Mouse (Mus musculus) 3134 (cell line): ENCODE results near the gene Ccdc141.
"Not testable (repeated sequence)": the region's sequence is repeated elsewhere in the genome, so short reads cannot be mapped to it uniquely, and the experiment has no call there.

ENCODE experiments used
- DNase-seq: peaks from one replicate; pipeline ENCODE4 v3.0.0-alpha.2; 2011; ENCODE audit warnings: low spot score; ENCODE audit not compliant: insufficient read length; ENCODE audit errors: extremely low read depth

The Ccdc141 gene

DNA sequence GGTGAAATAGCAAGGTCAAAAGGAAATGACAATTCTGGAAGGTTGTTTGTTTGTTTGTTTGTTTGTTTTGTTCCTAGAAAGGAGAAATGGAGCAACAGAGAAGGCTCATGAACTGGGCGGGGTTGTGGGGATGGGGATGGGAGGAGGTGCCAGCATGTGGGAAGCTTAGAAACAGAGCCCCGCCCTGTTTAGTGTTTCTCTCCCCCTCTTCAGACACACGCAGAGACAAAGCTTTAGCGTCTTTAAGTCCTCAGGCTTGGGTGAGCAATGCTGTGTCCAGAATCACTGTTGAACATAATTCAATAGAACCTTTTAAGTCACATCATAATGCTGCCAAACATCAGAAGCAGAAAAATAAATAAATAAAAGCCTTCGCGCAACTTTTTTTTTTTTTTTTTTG lies 96.1 kb downstream of the Ccdc141 start:
- DNase-seq, result no peak

DNA sequence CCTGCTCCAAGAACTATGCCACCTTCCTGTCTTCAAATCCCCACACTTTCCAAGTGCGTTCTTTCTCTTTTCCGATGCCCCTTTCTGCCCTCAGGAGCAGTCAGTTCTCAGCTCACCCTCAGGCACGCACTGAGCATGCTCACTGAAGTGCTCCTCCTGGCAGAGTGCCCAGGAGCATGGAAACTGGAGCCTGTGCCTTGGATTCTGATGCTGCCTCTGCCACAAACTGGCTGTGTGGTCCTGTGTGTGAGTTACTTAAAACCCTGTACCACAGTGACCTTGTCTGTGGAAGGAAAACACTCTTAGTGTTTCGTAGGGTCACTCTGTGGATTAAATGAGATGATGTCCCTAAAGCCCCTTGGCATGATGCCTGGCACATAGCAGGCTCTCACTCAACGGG lies 96.5 kb downstream of the Ccdc141 start:
- DNase-seq, result peak; percentile 11

DNA sequence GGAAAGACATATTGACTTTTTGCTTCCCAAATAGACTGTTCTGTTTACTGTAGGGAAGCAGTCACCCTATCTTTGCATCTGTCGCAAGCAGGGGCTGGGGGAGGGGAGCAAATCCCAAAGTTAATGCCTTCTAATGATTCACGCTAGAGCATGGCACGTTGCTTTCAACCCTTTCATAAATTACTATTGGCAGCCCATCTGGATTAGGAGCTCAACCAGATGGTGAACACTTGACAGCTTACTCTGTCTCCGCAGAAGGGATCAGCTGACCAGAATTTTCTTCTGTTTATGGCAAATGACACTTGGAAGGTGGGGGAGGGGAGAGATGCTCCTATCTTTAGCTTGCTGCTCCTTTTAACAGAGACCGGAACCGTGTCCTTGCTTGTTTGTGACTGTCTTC lies 105.1 kb downstream of the Ccdc141 start:
- DNase-seq, result no peak

DNA sequence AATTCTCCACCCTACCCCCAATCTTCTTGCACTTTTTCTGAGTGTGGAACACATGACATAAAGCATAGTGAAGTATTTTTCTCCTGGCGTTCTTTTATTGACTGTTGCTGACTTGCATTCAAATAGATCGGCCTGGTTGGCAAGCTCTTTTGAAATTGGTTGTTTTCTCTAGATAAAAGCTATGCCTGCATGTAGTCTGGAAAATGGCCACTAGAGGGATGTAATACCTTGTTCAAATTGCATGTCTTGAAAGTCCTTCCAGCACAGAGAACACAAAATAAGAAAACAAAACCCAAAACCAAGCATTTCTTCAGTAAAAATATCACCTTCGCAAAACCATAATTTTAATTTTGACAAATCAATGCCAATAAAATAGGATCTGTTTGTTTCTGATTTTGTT lies 108.6 kb downstream of the Ccdc141 start:
- DNase-seq, result peak; percentile 12

DNA sequence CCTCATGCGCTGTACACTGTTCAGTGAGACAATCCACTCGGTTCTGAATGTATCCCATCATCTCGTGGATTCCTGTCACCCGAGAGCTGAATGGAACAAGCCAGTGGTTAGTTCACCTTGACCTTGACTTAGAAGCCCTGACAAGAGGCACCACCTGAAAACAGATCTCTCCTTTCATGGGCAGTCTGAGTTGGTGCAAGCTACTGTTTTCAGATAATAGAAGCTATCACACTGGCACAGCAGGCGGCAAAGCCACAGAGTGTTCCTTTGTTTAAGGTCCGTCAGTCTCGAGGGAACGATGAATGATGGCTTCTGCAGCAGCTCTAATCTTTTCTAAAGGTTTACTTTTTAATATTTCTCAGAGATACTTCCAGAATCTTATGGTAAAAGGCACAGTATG lies 110.8 kb downstream of the Ccdc141 start:
- DNase-seq, result no peak

DNA sequence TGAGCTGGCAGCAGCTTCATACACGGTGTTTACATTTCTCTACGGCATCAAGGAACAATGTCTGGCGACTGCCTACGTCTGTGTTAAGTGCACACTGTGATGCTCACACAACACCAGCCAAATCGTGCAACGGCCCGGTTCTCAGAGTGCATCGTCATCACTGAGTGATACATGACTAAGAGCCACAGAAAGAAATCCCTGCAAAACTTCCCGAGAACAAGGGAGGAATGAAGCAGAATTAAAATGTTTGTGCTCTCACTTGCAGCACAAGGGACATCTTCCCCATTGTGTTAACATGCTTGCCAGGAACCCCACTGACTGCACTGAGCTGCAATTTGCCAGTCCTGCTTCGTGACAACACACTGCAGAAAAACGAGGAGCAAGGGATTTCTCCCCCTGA lies 114.1 kb downstream of the Ccdc141 start:
- DNase-seq, result peak; percentile 10

DNA sequence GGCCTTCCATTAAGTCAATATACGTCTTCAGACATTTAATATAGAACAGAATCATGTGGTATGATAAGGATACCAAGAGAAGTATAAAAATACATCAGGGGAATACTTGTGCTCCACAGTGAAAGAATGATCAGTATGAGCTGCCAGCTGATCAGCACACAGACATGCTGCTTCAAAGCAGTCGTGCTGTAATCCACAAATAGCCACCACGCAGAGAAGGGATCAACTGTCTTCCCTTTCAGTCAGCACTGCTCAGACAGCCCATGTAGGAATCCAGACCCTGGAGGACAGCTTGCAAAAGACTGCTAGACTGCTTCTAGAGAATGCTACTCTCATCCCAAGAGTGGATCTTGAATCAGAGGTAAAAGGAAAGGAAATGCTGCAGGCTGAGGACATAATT lies 127.5 kb downstream of the Ccdc141 start:
- no peak for DNase-seq

DNA sequence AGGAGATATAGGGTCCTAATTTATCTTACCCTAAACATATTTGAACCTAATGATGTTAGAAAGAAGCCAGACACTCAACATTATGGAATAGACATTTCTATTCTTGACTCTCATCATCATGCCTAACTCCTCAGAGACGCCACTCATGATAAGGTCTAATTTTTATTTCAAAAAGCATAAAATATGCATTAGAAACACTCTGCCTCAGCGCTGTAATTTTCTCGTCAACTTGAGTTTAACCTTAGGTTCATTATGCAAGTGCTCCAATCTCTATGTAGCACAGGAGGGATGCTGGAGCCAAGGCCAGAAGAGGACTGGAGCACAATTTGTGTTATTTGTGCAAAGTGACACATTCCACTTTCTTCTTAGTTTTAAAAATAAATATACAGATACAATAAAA lies 130.8 kb downstream of the Ccdc141 start:
- no peak for DNase-seq

DNA sequence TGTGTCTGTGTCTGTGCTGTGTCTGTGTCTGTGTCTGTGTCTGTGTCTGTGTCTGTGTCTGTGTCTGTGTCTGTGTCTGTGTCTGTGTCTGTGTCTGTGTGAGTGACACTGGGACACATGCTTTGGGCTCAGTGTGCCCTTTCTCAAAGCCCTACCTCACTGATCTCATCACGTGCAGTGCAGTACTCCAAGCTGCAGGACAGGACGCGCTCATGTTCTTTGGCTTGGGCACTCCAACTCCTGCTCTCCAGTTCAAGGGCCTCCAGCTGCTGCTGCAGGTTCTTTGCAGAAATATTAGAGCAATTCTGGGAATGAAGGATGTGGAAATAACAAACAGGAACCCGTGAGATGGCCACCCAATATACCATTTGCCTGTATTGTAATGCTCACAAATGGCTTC lies 131.2 kb downstream of the Ccdc141 start:
- DNase-seq, result no peak

DNA sequence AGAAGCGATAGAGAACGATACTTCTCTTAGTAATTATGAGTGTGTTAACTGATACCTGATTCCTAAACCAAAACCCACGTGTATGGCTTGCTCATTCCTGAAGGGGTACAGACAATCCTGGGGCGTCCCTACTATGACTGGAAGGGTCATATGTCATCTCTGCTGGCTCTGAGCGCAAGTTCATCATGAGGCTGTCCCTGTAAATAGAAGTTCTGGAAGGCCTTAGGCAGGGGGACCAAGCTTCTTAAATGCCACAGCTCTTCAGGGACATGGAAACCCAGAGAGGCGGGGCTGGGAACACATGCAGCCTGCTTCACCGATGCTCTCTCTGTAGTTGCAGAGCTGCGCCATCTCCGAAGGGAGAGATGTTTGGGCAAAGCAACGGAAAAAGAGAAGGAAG lies 133.2 kb downstream of the Ccdc141 start:
- DNase-seq, result no peak

DNA sequence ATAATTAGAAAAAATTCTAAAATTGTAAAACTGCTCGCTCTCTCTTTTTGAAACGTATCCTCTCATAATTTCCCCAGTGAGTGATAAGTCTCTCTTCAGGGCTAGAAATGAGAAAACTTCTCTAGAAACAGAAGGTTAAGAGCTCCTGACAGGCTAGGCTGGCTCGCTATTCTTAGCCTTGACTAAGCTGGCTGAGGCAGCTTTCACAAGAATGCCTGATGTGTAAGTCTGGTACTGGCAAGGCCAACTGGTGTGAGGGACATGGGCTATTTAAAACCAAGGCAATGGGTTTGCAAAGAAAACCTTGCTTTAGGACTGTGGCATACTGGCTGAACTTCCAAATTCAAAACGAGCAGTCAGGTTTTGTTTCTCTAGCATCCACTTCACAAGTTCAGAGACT lies 136.3 kb downstream of the Ccdc141 start:
- no peak for DNase-seq

DNA sequence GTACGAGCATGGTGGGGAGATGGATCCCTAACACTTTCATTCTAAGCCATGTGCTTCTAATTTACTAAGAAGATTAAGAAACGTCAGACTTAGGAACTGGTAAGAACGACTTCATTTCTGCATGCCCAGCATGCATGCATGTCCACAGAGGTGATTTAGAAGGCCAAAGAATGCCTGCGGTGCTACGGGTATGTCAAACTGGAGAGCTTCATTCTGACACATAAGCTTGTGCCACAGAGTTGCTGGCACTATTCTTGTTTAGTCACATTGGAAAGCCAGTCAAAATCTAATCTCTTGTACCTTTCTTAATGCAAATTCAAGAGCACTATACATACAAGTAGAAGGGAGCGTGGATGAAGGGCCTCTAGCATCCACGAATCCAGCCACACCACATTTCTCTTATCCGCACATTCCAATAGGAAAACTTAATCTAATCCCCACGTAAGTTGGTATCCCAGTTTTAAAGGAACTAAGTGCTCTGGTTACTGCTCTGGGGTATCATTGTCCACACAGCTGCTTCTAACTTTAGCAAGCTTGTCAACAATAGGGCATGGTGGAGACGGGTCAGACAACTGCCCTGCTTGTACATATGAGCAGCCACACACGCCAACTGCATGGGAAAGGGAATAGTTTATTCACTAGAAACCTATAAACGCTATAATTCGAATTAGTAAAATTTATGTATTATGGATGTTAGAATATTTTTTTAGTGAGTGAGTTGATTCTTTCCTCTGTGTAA lies 136.9 kb downstream of the Ccdc141 start:
- no peak for DNase-seq

DNA sequence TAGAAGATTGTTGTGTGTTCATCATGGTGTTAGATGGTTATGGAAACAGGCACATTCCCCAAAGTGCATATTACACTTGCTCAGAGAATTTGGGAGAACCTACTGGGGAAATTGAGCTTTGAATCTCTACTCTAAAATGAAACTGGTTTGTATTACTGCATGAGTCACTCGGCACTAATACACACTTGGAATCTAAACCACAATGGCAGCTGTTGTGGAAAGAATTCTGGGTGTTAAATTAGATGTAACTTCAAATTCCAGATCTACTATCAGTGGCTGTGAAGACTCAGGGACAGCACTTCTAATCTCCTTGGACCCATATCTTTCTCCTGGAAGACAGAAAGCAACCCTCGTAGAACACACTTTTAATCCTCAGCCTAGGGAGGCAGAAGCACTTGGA lies 149.8 kb downstream of the Ccdc141 start:
- peak; percentile 6 for DNase-seq

DNA sequence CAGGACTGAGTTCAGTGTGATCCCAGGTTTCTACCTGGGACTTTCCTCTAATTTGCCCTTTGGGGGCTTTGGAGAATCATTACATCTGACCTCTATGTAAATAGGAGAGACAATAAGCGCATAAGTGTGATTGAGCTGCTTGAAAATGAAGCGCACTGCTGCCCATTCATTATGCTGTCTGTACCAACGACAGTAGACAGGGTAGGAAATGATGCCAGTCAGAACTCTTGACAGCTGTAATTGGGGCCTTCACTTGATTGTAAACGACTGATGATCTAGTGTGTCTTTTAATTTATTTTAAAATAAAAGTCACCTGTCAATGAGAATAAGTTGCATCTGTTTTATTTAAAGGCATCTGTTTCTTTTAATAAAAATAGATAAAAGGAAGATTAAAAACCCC lies 152.7 kb downstream of the Ccdc141 start:
- DNase-seq, result no peak

DNA sequence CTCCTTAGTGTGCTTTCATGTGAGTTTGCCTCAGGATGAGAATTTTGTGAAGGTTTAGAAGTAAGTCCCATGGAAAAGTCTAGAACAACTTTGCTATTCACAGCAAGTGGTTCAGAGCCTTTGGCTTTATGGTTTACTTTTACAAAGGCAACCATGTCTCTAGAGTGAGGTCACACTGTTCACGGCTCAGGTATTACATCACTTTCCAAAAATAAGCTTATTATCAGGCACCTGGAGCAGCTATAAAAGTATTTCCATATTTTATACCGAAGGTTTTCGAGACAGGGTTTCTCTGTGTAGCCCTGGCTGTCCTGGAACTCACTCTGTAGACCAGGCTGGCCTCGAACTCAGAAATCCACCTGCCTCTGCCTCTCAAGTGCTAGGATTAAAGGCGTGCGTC lies 157.0 kb downstream of the Ccdc141 start:
- not testable (repeated sequence) for DNase-seq

DNA sequence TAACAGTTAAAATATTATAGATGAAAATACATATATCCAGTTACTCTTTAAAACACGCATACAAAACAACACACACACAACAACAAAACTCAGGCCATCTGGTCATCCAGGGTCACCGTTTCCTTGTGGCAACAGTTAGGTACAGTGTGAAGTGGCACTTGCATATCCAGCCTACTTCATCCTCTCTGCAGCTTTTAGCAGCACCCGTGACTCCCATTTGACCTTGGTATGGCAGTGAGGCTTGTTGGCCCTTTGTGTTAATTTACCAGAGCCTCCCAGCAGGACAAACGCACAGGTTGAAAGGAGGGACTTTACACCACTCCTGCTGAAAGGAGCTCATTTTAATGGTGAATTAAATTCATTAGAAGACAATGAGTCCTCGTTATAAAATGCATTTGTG lies 158.5 kb downstream of the Ccdc141 start:
- no peak for DNase-seq

DNA sequence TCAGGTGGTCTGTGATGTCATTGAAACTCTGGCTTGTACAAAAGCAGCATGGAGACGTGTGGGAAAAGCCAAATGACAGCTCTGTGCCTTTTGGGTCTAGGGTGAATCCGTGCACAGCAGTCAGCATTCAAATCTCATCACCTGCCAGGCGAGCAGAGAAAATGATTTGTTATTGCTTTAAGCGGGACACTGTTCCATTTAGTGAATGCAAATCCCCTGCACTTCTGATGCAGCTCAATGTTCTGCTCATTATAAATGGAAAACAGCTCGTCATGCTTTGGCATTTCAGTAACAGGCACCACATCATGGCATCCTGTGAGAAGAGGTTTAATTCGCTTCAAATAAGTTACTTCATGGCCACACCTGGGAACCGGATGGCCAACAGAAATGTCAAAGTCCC lies 163.4 kb downstream of the Ccdc141 start:
- DNase-seq, result no peak

DNA sequence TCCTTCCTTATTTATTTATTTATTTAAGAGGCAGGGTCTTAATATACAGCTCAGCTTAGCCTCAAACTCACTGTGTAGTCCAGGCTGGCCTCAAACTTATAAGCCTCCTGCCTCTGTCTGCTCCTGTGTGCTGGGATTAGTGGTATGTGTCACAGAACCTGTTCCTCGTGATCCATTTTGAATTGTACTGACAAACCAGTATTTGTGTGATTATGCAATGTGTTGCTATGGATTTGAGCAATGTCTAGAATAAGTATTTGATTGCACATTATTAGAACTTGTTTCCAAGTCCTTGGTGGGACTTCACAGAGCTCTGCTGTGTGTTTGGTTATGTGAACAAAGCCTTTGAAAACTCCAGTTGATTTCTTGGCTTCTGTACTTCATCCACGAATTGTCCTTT lies 167.3 kb downstream of the Ccdc141 start:
- no peak for DNase-seq

DNA sequence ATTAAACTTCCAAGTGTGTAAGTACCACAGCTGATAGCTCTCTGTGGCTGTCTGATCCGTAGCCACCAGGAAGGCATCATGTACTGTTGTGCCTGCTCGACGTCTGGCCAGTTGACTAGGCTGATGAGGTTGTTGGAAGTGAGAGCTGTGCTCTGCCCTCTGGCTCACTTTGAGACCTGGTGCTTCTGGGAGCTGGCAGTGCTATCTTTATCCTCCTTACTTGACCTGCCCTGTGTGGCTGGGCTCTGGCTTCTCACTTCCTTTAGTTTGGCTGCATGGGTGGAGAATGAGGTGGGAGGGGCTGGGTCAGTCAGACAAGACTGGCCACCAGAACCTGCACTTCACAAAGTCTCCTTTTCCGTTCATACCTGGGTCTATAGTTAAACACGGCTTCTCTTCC lies 172.1 kb downstream of the Ccdc141 start:
- DNase-seq, result no peak

DNA sequence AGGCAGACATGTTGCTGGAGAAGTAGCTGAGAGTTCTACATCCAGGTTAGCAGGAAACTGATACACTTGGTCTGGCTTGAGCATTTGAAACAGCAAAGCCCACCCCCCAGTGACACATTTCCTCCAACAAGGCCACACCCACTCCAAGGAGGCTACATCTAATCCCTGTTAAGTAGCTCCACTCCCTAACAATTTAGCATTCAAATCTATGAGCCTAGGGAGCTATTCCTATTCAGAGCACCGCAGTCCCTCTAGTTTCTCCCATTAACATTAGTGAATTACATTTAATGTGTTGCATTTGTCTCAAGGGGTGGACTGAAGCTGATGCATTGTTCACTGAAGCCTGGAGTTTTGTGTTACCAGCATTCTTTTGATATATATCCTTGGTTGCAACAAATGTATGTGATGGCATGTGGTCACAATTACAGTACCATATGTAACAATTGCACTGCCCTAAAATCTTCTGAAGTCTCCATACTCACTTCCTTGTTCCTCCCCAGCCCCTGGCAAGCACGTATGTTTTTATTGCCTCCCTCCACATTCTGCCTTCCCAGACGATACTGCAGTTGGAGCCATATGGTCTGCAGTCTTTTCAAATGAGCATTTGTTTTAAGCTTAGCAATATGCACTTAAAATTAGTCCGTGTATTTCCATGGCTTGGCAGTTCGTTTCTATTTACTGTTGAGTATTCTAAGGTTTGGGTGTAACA lies 177.8 kb downstream of the Ccdc141 start:
- DNase-seq, result no peak

DNA sequence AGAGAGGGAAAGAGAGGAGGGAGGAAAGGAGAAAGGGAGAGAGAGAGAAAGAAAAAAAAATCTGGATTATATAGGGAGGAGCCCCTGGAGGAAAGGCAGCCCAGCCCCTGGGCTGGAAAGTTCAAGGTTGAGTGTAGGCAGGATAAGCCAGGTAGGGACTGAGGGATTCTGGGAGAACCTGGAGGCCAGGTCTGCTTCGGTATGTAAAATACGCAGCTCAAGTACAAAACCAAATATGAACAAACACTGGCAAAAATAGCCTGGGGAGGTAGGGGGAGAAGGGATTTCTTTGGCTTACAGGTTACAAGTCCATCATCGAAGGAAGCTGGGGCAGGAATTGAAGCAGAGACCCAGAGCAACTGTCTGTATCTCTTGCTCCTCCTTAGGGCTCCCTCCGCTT lies 183.1 kb downstream of the Ccdc141 start:
- DNase-seq, result no peak

DNA sequence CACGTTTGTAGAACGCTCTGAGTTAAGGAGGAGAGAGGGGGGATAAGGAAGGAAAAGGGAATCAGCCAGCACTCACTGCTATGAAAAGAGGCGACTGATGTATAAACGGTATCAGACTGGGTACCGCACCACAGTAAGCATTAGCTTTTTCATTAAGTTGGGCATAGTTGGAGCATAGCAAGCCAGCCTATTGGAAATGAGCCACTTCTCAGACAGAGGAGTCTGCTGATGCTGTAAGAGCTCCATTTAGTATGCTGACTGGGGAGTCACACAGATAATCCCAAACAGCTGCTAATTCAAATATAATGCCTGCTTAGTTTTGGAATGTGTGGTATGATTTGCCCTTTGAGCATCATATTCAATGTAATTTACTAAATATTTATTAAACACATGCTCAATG lies 186.1 kb downstream of the Ccdc141 start:
- no peak for DNase-seq

DNA sequence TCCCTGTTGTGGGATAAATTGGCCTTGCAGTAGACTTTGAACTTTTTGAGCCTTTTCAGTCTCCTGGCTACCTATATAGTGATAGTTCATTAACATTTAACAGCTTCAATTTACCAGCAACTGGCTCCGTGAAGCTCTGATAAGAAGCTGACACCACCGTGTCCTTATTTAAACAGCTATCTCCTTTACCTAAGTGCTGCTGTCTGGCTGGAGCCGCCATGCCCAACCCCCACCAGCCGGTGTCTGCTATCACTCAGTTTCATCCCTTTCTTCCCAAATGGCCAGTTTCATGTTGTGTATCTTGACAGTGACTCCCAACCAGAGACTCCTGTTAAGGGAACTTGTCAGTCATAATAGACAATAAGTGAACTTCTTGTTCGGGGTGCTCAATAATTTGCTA lies 186.8 kb downstream of the Ccdc141 start:
- no peak for DNase-seq
